Mouse (Mus musculus) hindbrain, embryonic 12.5 days (tissue): ENCODE measurements at regions not wholly inside any gene's neighbourhood (a gene's known extent, or its start where the extent isn't known, plus 50 kb on each side); places are given as distances from the start of the nearest gene placed in this dataset.

Experiments used
- ATAC-seq: fragments of 200-750 bp; cut with Nextera tagmentation; 2 replicates; pipeline ENCODE4 v1.8.0; 2017; ENCODE audit warnings: moderate TSS enrichment; ENCODE audit not compliant: low FRiP score
- H3K27ac ChIP-seq: fragments of 300-500 bp; sonication (generic); 2 replicates; pipeline ENCODE4 v1.5.1; 2016; ENCODE audit warnings: mild to moderate bottlenecking
- H3K27me3 ChIP-seq: fragments of 300-500 bp; sonication (generic); 2 replicates; pipeline ENCODE4 v1.6.1; 2016; ENCODE audit warnings: mild to moderate bottlenecking
- H3K36me3 ChIP-seq: fragments of 300-500 bp; sonication (generic); 2 replicates; pipeline ENCODE4 v1.6.1; 2016; ENCODE audit warnings: mild to moderate bottlenecking
- H3K4me1 ChIP-seq: fragments of 300-500 bp; sonication (generic); 2 replicates; pipeline ENCODE4 v1.6.1; 2016
- H3K4me2 ChIP-seq: fragments of 300-500 bp; sonication (generic); replicated peaks from 2 replicates; pipeline ENCODE4 v1.6.1; 2016; ENCODE audit warnings: mild to moderate bottlenecking
- H3K4me3 ChIP-seq: fragments of 300-500 bp; sonication (generic); 2 replicates; pipeline ENCODE4 v1.5.1; 2016; ENCODE audit warnings: mild to moderate bottlenecking
- H3K9ac ChIP-seq: fragments of 300-500 bp; sonication (generic); 2 replicates; pipeline ENCODE4 v1.6.1; 2016; ENCODE audit warnings: mild to moderate bottlenecking, moderate library complexity
- H3K9me3 ChIP-seq: fragments of 300-500 bp; sonication (generic); replicated peaks from 2 replicates; pipeline ENCODE4 v1.6.1; 2016; ENCODE audit warnings: mild to moderate bottlenecking
- WGBS: fragments of 180-500 bp; shearing (Covaris S2); methylation state at CpG from one replicate; pipeline ENCODE4 v1.1.7; 2016; 5-methylcytosine and 5-hydroxymethylcytosine counted together

DNA sequence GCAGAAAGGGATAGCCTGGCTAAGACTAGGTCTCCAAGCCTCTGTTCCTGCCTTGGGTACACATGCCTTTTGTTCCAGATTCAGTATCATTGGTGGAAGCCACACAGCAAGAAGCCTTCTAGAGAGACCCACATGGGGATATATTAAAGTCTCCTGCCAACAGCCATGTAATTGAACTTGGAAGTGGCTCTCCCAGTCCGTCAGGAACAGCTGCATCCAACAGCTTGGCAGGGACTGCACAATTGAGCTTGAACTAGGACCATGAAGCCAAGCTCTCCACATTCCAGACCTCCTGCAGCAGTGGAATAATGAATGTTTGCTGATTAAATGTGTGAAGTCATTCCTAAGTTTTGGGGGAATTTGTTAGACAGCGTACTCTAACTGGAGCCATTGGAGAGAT lies 94.5 kb downstream of the Gpr139 start:
- Histone ChIP-seq H3K9me3 (no peaks in the 10 kb centered on the region), H3K4me3 (no peak overlapping the region), H3K27ac (no peak overlapping the region), H3K36me3 (no peaks in the 10 kb centered on the region), H3K4me2 (no peak overlapping the region), H3K4me1 (peaks cover 21% of the 10 kb centered on the region), H3K9ac (no peak overlapping the region), H3K27me3 (peaks cover 19% of the 10 kb centered on the region)
- WGBS, result 55% methylated on average over 2 of the region's 2 CpGs
- no peak for ATAC-seq

DNA sequence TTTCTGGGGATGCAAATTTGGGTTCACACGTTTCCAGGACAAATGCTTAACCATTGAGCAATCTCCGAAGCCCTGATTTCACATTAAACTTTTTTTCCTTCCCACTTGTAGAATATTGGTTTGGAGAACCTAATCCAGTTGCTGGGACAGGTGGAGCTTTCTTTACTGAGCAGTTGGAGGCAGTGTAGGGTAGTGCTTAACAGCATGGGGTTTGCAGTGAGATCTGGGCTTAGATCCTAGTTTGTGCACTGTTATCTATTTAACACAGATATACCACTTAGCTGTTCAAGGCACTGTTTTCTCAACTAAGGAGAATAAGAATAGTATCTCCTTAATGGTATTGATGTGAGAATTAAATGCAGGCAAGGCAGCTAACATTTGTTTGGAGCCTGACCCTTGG lies 93.5 kb upstream of the Gprc5b start:
- WGBS, result 78% methylated on average over 2 of the region's 2 CpGs
- Histone ChIP-seq H3K4me1 (peaks cover 21% of the 10 kb centered on the region), H3K4me2 (no peak overlapping the region), H3K4me3 (no peak overlapping the region), H3K27ac (no peak overlapping the region), H3K9me3 (no peaks in the 10 kb centered on the region), H3K27me3 (peaks cover 23% of the 10 kb centered on the region), H3K36me3 (no peaks in the 10 kb centered on the region), H3K9ac (no peak overlapping the region)
- no peak for ATAC-seq

DNA sequence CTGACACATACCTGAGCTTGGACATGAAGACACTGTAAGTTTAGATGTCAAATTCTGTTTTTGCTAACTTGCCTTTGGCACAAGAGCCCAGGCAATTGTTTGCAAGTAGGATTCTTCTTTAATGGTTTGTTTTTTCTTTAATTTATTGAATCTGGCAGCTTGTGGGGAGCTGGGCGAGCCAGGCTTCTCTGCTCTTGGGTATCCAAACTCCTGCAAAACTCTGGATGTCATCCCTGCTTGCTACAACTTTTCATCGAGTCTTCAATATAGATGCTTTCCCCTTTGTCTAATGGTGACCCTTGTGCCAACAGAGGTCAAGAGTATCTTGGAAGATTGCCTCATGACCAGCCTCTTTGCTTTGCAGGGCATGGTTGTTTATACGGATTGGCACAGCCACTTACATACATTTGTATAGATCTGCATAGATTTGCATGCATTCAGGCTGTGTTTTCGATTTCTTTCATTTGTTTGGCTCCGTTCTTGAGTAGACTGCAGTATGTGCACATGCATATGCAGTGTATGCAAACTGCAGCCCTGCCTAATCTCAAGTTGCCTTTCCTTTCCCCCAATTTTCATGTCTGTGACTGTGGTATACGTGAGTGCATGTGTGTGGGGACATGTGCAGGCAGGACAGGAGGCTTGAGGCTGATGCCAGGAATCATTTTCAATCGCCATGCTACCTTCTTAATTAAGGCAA lies 92.9 kb upstream of the Gprc5b start:
- H3K4me2 ChIP-seq, result no peak overlapping the region
- no peak overlapping the region for H3K27ac ChIP-seq
- no peaks in the 10 kb centered on the region for H3K9me3 ChIP-seq
- no peak overlapping the region for H3K9ac ChIP-seq
- peaks cover 23% of the 10 kb centered on the region for H3K27me3 ChIP-seq
- H3K4me1 ChIP-seq, result peaks cover 21% of the 10 kb centered on the region
- WGBS, result 61% methylated on average over 7 of the region's 7 CpGs
- ATAC-seq, result peak; percentile 41; the same call in 1 of the 2 replicates
- no peaks in the 10 kb centered on the region for H3K36me3 ChIP-seq
- H3K4me3 ChIP-seq, result no peak overlapping the region

DNA sequence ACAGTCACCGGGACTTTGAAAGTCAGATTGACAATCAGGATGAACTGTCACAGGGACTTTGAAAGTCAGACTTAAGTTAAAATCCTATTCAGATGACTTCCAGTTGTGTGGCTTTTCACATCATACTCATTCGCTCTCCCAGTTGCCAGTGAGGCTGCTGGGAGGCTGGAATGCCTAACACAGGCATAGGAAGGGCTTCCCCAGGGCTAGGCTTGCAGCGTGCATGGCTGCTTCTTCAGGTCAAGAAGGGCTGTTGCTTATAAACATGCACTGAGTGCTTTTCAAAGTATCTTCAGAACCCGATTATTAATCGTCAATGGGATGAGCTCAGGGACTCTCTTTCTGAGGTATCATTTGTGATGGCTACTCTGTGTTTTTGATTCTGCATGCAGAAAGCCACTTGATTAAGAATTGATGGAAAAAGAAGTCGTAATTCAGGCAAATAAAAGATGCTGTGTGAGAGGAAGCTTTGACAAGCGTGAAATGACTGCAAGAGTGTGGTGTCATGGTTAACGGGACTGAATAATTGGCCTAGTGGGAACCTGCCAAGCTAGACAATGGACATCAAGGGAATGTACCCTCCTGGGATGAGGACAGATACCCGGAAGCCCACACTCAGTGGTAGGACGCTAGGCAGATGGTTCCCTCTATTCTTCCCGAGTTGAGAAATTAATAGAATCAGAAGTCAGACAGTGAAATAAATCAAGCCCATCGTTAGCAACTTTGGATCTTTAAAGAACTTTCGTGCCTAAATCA lies 90.9 kb upstream of the Gprc5b start:
- WGBS, result 32% methylated on average over 13 of the region's 13 CpGs
- Histone ChIP-seq H3K27me3 (peaks cover 17% of the 10 kb centered on the region), H3K4me2 (no peak overlapping the region), H3K4me1 (peaks cover 21% of the 10 kb centered on the region), H3K4me3 (no peak overlapping the region), H3K27ac (peak overlapping the region; percentile 40; the same call in 1 of the 2 replicates), H3K9me3 (no peaks in the 10 kb centered on the region), H3K36me3 (no peaks in the 10 kb centered on the region), H3K9ac (no peak overlapping the region)
- ATAC-seq, result peak; percentile 87

DNA sequence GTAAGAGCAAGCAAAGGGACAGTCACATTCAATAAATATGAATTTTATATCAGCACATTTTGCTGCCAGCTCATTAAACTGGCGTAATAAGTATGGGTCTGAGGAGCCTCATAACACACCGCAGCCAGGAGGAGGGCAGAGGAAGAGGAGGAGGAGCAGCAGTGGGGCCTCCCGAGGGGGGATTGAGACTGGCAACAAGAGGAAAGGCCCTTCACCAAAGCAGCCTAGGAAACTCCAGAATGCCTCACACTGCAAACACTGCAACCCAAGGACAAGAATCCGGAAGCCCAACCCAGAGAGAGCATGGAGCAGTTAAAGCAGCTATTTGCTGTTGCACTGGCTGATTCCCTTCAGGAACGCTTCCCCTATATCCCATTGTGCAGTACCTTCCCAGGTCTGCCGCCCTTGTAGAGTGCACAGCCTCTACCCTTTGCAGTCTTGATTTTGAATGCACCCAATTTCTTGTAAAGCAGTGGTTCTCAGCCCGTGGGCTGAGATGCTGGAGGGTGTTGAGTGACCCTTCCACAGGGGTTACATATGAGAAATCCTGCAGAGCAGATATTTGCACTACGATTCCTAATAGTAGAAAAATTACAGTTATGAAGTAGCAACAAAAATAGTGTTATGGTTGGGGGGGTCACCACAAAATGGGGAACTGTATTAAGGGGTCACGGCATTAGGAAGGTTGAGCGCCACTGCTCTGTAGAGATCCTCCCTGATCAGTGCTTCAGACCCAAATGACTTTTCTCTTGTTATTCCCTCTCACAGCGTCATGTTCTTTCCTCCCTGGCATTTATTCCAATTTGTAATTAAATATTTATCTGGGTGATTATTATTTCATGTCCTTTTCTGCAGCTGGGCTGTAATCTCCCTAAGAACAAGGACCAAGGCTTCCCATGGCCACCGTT lies 82.0 kb upstream of the Gprc5b start:
- Histone ChIP-seq H3K36me3 (no peaks in the 10 kb centered on the region), H3K27me3 (no peaks in the 10 kb centered on the region), H3K27ac (no peak overlapping the region), H3K4me3 (no peak overlapping the region), H3K4me2 (no peak overlapping the region), H3K9ac (no peak overlapping the region), H3K4me1 (no peaks in the 10 kb centered on the region), H3K9me3 (no peaks in the 10 kb centered on the region)
- 60% methylated on average over 12 of the region's 12 CpGs for WGBS
- ATAC-seq, result peak; percentile 43; the same call in 1 of the 2 replicates

DNA sequence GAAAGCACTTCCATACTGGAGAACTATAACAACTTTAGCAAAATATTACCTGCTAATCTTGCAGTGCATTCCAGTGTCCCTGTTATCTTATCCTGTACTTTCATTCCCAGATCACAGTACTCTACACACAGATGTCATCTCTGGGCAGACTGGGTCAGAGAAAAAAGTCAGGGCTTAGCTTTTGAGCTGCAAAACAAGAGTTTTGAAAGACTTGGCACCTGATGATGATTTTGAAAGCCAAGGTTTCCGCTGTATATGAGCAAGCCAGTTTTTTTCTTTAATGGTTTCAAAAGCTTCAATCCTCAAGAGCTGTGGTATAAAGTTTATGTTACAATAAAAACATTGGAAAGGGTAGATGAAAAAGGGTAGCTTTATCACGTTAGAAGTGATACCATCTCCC lies 71.0 kb upstream of the Gprc5b start:
- Histone ChIP-seq H3K9me3 (no peaks in the 10 kb centered on the region), H3K27ac (no peak overlapping the region), H3K27me3 (no peaks in the 10 kb centered on the region), H3K4me2 (no peak overlapping the region), H3K36me3 (no peaks in the 10 kb centered on the region), H3K4me3 (no peak overlapping the region), H3K9ac (no peak overlapping the region), H3K4me1 (no peaks in the 10 kb centered on the region)
- no peak for ATAC-seq
- 77% methylated on average over 2 of the region's 2 CpGs for WGBS
